Mouse (Mus musculus) kidney, embryonic 14.5 days (tissue): ENCODE measurements around the gene Ltbr. TPM values are rescaled to one million over a fixed set of nuclear protein-coding genes. Genes with fewer than 3 reads are reported as not detected.
A peak's percentile ranks its signal among the peaks of the same experiment; 100 is the strongest.
"Not testable (repeated sequence)": the region's sequence is repeated elsewhere in the genome, so short reads cannot be mapped to it uniquely, and the experiment has no call there.

Source experiments
- ATAC-seq: fragments of 200-750 bp; cut with Nextera tagmentation; 2 replicates; pipeline ENCODE4 v1.8.0; 2017; ENCODE audit warnings: moderate number of reproducible peaks, mild to moderate bottlenecking, moderate TSS enrichment, moderate library complexity; ENCODE audit not compliant: low FRiP score, low TSS enrichment
- H3K27ac ChIP-seq: fragments of 300-500 bp; sonication (generic); 2 replicates; pipeline ENCODE4 v1.5.1; 2014; ENCODE audit warnings: low read depth, mild to moderate bottlenecking, low read length, moderate library complexity, mixed read lengths
- H3K27me3 ChIP-seq: fragments of 300-500 bp; sonication (generic); 2 replicates; pipeline ENCODE4 v1.6.1; 2014; ENCODE audit warnings: mild to moderate bottlenecking, low read length; ENCODE audit not compliant: control insufficient read depth, insufficient read depth
- H3K36me3 ChIP-seq: fragments of 300-500 bp; sonication (generic); 2 replicates; pipeline ENCODE4 v1.6.1; 2014; ENCODE audit warnings: low read length, mixed read lengths; ENCODE audit not compliant: control insufficient read depth, insufficient read depth
- H3K4me1 ChIP-seq: fragments of 300-500 bp; sonication (generic); 2 replicates; pipeline ENCODE4 v1.6.1; 2014; ENCODE audit warnings: low read length, mixed read lengths; ENCODE audit not compliant: control insufficient read depth, insufficient read depth
- H3K4me2 ChIP-seq: fragments of 300-500 bp; sonication (generic); replicated peaks from 2 replicates; pipeline ENCODE4 v1.6.1; 2014; ENCODE audit warnings: low read depth, mild to moderate bottlenecking, low read length
- H3K4me3 ChIP-seq: fragments of 300-500 bp; sonication (generic); 2 replicates; pipeline ENCODE4 v1.5.1; 2014; ENCODE audit warnings: mild to moderate bottlenecking, low read length
- H3K9ac ChIP-seq: fragments of 300-500 bp; sonication (generic); 2 replicates; pipeline ENCODE4 v1.6.1; 2014; ENCODE audit warnings: low read depth, mild to moderate bottlenecking, low read length, moderate library complexity
- H3K9me3 ChIP-seq: fragments of 300-500 bp; sonication (generic); 2 replicates; pipeline ENCODE4 v1.6.1; 2016; ENCODE audit warnings: low read length; ENCODE audit not compliant: control insufficient read depth
- WGBS: fragments of 180-500 bp; shearing (Covaris S2); extraction: QIAGEN DNeasy Blood & Tissue Kit; methylation state at CpG from one replicate; pipeline ENCODE4 v1.1.7; 2014; 5-methylcytosine and 5-hydroxymethylcytosine counted together
- polyA plus RNA-seq: library from polyadenylated mRNA; unstranded; fragments of >200 nt; fragmentation: Nextera tagmentation; extraction: Ambion mirVana; gene quantifications from 2 replicates; pipeline ENCODE4 v1.2.1, GENCODE M21; 2014

Gene Ltbr
- polyA plus RNA-seq, 1 experiment from 2014 or later: 54.0 TPM

DNA sequence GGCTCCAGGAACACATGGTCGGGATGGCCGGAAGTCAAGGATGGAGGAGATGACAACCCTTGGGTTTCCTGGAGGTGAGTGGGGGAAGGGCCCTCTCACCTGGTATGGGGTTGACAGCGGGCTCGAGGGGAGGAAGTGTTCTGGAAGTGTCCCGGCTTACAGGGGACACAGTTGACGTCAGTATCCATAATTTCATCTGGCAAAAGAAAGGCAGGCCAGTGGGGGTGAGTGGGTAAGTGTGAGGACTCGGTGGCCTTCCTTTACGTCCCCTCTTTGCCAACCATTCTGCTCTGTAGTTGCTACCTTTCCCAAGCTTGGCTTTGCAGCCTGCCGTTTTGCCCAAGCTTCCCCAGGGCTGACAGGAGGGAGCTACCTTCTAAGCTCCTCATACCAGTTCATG, 1.5 kb downstream of the Ltbr start:
- Histone ChIP-seq H3K36me3 (peaks cover 11% of the 10 kb centered on the region; the same call in 1 of the 2 replicates), H3K9me3 (no peaks in the 10 kb centered on the region), H3K27me3 (no peaks in the 10 kb centered on the region), H3K4me1 (peaks cover 19% of the 10 kb centered on the region; the same call in 1 of the 2 replicates), H3K4me2 (peak overlapping the region; percentile 71), H3K27ac (no peak overlapping the region), H3K9ac (no peak overlapping the region), H3K4me3 (peak overlapping the region; percentile 57)
- no peak for ATAC-seq
- 84% methylated on average over 9 of the region's 9 CpGs for WGBS

DNA sequence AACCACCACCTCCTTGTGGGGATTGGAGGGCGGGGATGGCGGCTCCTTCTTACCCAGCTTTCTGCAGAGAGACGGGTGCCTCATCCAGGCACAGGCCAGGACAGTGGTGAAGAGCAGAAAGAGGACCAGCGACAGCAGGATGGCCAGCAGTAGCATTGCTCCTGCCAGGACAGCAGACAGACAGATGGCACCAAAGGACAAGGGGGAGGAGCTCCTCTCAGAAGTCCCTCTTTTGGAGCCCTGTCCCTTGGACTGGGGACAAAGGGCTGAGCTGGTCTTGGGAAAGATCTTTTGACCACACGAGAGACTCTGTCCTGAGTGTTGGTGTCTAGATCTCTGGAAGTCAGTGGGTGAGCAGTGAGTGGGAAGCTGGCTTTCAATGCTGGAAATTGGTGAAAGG, 4.3 kb downstream of the Ltbr start:
- H3K27me3 ChIP-seq: no peaks in the 10 kb centered on the region
- peaks cover 20% of the 10 kb centered on the region; the same call in 1 of the 2 replicates for H3K36me3 ChIP-seq
- H3K9me3 ChIP-seq: no peaks in the 10 kb centered on the region
- H3K4me2 ChIP-seq: no peak overlapping the region
- ATAC-seq: no peak
- H3K4me1 ChIP-seq: peaks cover 18% of the 10 kb centered on the region; the same call in 1 of the 2 replicates
- 52% methylated on average over 5 of the region's 5 CpGs for WGBS
- no peak overlapping the region for H3K4me3 ChIP-seq
- H3K27ac ChIP-seq: no peak overlapping the region
- no peak overlapping the region for H3K9ac ChIP-seq

DNA sequence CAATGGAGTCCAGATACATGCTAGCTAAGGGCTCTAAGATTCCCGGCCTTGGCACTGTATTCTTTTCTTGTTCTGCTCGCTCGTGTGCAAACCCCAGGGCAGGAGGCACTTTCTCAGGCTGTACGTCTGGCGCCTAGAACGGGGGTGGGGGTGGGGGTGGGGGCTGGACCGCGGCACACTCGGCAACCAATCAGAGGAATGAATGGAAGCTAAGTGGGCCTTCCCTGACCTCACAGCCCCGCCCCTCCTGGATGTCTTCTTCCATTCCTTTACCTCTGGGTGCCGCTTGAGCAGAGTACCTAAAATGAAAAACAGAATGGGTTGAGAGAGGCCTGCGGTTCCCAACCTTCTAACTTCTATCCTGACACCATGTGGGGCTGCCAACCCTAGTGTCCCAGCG, 4.8 kb downstream of the Ltbr start:
- WGBS: 22% methylated on average over 13 of the region's 13 CpGs
- Histone ChIP-seq H3K36me3 (peaks cover 20% of the 10 kb centered on the region; the same call in 1 of the 2 replicates), H3K27me3 (no peaks in the 10 kb centered on the region), H3K4me2 (no peak overlapping the region), H3K9ac (no peak overlapping the region), H3K4me1 (peaks cover 14% of the 10 kb centered on the region; the same call in 1 of the 2 replicates), H3K4me3 (no peak overlapping the region), H3K27ac (no peak overlapping the region), H3K9me3 (no peaks in the 10 kb centered on the region)
- ATAC-seq: no peak

DNA sequence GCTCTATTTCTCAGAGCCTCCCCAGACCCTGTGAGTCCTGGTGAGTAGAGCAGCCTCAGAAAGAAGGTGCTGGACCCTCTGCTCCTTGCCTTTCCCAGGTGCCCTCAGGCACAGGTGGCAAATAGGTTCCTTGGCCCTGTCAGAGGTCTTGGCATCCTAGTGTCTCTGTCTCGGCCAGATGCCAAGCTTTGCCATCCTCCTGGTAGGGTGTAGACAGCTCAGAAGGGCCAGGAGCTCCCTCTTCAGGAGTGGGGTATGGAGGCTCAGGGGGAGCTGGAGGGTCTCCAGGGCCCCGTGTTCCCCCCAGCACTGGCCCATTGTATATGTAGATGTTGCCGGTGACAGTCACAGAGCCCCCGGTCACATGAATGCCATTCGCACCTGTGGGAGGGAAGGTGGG, 6.6 kb downstream of the Ltbr start:
- Histone ChIP-seq H3K4me1 (peaks cover 3% of the 10 kb centered on the region; the same call in 1 of the 2 replicates), H3K27ac (no peak overlapping the region), H3K4me3 (no peak overlapping the region), H3K27me3 (no peaks in the 10 kb centered on the region), H3K36me3 (peaks cover 20% of the 10 kb centered on the region; the same call in 1 of the 2 replicates), H3K4me2 (no peak overlapping the region), H3K9ac (no peak overlapping the region), H3K9me3 (no peaks in the 10 kb centered on the region)
- no peak for ATAC-seq
- 97% methylated on average over 5 of the region's 5 CpGs for WGBS

DNA sequence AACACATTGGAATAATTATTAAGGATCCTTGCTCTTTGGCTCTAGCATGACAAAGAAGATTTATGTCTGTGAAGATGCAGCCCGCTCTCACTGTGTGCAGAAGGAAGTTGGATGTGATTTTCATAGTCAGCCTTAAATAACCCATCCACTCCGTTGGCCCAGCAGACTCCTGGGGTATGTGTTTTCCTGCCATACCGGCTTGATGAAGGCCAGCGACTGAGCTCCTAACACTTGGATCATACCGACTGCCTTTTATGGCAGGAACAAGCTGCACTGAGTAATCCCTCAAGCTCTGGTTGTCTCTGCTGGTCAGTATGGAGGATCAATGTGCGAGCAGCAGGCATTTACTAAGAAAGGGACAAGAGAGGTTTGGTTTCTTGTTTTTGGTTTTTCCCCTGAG, 8.2 kb downstream of the Ltbr start:
- peaks cover 13% of the 10 kb centered on the region; the same call in 1 of the 2 replicates for H3K36me3 ChIP-seq
- H3K27me3 ChIP-seq: no peaks in the 10 kb centered on the region
- no peak overlapping the region for H3K9ac ChIP-seq
- H3K9me3 ChIP-seq: no peaks in the 10 kb centered on the region
- H3K4me1 ChIP-seq: 0 out of 2 replicates have a peak, but pooled peaks cover 3% of the 10 kb centered on the region
- no peak overlapping the region for H3K4me3 ChIP-seq
- 81% methylated on average over 6 of the region's 6 CpGs for WGBS
- no peak for ATAC-seq
- H3K27ac ChIP-seq: no peak overlapping the region
- H3K4me2 ChIP-seq: no peak overlapping the region

DNA sequence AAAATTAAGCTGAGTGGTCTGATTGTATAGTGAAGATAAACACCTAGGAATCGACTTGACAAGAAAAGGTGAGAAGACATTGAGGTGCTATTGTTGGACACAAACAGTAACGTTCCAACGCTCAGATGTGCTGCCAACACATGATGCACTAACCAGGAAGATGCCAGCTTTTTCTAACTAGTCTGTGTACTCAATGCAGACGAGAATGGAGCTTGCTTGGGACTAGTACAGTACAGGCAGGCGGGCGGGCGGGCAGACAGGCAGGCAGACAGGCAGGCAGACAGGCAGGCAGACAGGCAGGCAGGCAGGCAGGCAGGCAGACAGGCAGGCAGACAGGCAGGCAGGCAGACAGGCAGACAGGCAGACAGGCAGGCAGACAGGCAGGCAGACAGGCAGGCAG, 9.3 kb downstream of the Ltbr start:
- H3K27ac ChIP-seq, ATAC-seq, H3K27me3 ChIP-seq, H3K9me3 ChIP-seq, H3K4me1 ChIP-seq, H3K4me3 ChIP-seq, H3K4me2 ChIP-seq, H3K9ac ChIP-seq: not testable (repeated sequence)
- peaks cover 11% of the 10 kb centered on the region; the same call in 1 of the 2 replicates for H3K36me3 ChIP-seq
- 92% methylated on average over 7 of the region's 7 CpGs for WGBS

DNA sequence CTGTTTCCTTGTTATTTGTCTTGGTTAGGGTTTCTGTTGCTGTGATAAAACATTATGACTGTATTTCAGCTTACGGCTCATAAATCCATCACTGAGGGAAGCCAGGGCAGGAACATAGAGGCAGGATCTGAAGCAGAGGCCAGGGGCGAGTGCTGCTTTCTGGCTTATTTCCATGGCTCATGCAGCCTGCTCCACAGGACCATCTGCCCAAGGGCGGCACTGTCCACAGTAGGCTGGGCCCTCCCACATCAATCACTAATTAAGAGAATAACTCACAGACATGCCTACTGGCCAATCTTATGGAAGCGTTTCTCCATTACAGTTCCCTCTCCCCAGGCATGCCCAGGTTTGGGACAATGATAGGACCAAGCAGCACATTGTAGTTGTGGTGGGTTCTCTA, 10.4 kb downstream of the Ltbr start:
- H3K9ac ChIP-seq: no peak overlapping the region
- H3K36me3 ChIP-seq: peaks cover 11% of the 10 kb centered on the region; the same call in 1 of the 2 replicates
- no peaks in the 10 kb centered on the region for H3K27me3 ChIP-seq
- no peak overlapping the region for H3K27ac ChIP-seq
- 55% methylated on average over 4 of the region's 4 CpGs for WGBS
- no peaks in the 10 kb centered on the region for H3K4me1 ChIP-seq
- ATAC-seq: peak; percentile 41; the same call in 1 of the 2 replicates
- H3K4me2 ChIP-seq: no peak overlapping the region
- no peaks in the 10 kb centered on the region for H3K9me3 ChIP-seq
- no peak overlapping the region for H3K4me3 ChIP-seq

DNA sequence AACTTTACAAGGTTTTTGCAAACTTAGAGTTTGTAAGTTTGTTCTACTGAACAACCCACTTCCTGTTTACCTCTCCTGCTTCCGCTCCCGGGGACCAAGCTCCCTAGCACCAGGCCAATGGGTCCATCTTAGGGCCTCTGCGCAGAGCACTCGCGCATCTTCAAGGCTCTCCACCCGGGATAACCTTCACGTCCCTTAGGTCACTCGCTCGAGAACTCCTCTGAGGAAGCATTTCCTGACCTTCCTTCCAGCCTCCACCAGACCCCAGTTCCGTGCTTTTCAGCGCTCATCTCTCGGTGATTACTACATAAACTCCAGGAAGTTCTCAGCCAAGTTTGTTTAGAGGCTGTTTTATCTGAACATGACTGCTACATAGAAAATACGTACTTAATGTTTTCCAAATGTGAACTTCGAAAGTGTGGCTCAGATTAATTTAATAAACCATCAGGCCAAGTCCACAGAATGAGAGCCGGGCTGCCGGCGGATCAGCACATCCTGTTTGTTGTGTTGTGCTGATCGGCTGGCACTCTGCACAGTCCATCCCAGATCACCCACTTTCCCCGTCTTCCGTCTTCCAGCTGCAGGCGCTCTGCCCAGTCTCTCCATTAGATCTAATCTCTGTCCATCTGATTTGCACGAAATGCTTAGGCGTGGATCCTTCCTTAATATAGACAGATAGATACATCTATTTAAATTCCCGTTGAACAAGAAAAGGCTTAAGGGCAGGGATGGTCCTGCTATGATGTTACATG, 11.3 kb downstream of the Ltbr start:
- Histone ChIP-seq H3K4me2 (no peak overlapping the region), H3K4me1 (no peaks in the 10 kb centered on the region), H3K36me3 (peaks cover 11% of the 10 kb centered on the region; the same call in 1 of the 2 replicates), H3K9me3 (no peaks in the 10 kb centered on the region), H3K9ac (no peak overlapping the region), H3K27ac (no peak overlapping the region), H3K27me3 (no peaks in the 10 kb centered on the region), H3K4me3 (no peak overlapping the region)
- ATAC-seq: no peak
- 82% methylated on average over 24 of the region's 24 CpGs for WGBS

DNA sequence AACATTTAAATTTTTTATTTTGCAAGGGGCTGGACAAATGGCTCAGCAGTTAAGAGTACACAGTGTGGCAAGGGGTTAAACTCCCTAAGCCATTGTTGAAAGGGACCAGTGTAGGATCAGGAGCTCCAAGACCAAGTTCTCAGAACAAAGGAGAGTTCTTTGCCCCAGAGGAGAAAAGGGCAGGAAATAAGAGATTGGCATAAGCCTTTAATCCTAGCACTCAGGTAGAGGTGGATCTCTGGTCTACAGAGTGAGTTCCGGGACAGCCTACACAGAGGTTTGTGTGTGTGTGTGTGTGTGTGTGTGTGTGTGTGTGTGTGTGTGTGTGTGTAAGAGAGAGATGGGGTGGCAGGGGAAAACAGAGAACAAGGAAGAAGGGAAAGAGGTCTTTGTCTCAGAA, 12.7 kb downstream of the Ltbr start:
- WGBS: 88% methylated on average over 1 of the region's 1 CpGs
- Histone ChIP-seq H3K27ac (no peak overlapping the region), H3K9ac (no peak overlapping the region), H3K36me3 (no peaks in the 10 kb centered on the region), H3K27me3 (no peaks in the 10 kb centered on the region), H3K4me2 (no peak overlapping the region), H3K4me1 (no peaks in the 10 kb centered on the region), H3K4me3 (no peak overlapping the region), H3K9me3 (no peaks in the 10 kb centered on the region)
- ATAC-seq: no peak
